8 mouse cellular contexts compared by ENCODE assay signal in the genomic region with DNA sequence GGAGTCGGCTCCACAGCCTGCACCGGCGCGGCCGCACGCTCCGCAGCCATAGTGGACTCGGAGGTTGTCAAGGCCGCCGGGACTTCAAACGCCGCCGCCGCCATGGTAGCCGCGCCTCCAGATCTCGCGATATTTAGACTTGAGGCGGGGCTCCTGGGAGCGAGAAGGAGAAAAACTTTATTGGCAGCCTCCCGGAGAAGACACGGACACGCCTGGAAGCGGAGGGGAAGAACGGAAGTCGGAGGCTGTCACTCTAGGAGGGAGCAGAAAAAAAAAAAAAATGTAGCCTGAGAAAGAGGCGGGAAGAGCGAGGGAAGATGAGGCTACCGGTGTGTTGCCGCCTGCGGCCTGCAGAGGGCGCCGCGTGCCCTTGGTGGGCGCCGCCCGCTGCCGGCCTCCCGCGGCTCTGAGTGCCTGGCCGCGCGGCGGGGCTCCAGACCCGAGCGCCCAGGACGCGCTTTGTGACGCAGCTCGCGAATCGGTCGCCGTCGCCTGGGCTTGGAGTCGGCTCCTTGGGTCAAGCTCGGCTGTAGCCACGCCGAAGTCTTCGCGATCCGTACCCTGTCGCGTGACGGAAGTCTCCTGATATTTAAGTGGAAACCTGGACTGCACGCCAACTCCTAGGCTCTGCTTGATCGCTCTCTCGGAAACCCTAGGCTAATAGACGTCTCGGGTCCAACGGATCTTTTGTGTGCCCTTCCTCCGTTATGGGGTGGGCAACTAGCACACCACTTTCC. TPM values are rescaled to one million over a fixed set of nuclear protein-coding genes. Genes with fewer than 3 reads are reported as not detected.
DNase-seq lines count a peak whose midpoint lies in the region; ATAC-seq lines count a peak whose summit lies in the region.

TSS of gene Ddx20 (minus strand) at position 251 of the 737 bp plus-strand sequence.

- peaks cover 9% of the 10 kb centered on the region for H3K4me1 ChIP-seq in hindbrain, embryonic 15.5 days (replicated peaks)

- peak within 1 kb of the TSS; percentile 87 for H3K4me2 ChIP-seq in hindbrain, embryonic 15.5 days

- H3K27ac ChIP-seq in hindbrain, embryonic 15.5 days (replicated peaks): peak within 1 kb of the TSS; percentile 86

- peaks cover 10% of the 10 kb centered on the region for H3K36me3 ChIP-seq in hindbrain, embryonic 15.5 days

- under 1% methylated on average over 71 of the region's 72 CpGs for WGBS in hindbrain, embryonic 15.5 days

- DNase-seq in T-cell, adult 2 months (ENCODE audit: low spot score): peak; percentile 97
- DNase-seq in cerebellum, postnatal 36 days: peak; percentile 89 to 90
- peak; percentile 90 to 95 for DNase-seq in frontal cortex, postnatal 36 days (ENCODE audit: low spot score in 2 of 2)
- peak; percentile 93 for DNase-seq in left cerebral cortex, adult 11 months (ENCODE audit: low spot score)
- DNase-seq in lung, postnatal 4 days: peak; percentile 97
- peak; percentile 97 for DNase-seq in retina, postnatal 7 days (ENCODE audit: low read depth, low spot score)
- DNase-seq in urinary bladder, adult 2 months (ENCODE audit: low spot score): peak; percentile 80

- peak within 1 kb of the TSS; percentile 92 for H3K9ac ChIP-seq in hindbrain, embryonic 15.5 days

- H3K9me3 ChIP-seq in hindbrain, embryonic 15.5 days: no peaks in the 10 kb centered on the region

- no peaks in the 10 kb centered on the region for H3K27me3 ChIP-seq in hindbrain, embryonic 15.5 days

- peak within 1 kb of the TSS; percentile 98 for H3K4me3 ChIP-seq in hindbrain, embryonic 15.5 days

- ATAC-seq in hindbrain, embryonic 15.5 days (ENCODE audit: low FRiP score, low read depth): peak; percentile 97

RNA-seq across cellular contexts. Expression of gene Ddx20, which starts in this region (rescaled TPM):
- polyA plus RNA-seq in hindbrain, embryonic 15.5 days (2015; fragmentation: Nextera tagmentation; extraction: Ambion mirVana): 23.0 and 23.8 TPM in 2 replicates
- 10.4 and 10.8 TPM in 2 replicates for polyA plus RNA-seq in urinary bladder, adult 2 months (2012; rRNA removed)

Comparison
In these comparisons a context has a peak if more than half of its experiments do, and no peak if none do; other contexts are left out.
1. Peak in every context shown above with its lines: DNase-seq, ATAC-seq, H3K4me3 ChIP-seq and H3K27ac ChIP-seq.